ENCODE assay signal across 17 mouse cellular contexts in the genomic region with DNA sequence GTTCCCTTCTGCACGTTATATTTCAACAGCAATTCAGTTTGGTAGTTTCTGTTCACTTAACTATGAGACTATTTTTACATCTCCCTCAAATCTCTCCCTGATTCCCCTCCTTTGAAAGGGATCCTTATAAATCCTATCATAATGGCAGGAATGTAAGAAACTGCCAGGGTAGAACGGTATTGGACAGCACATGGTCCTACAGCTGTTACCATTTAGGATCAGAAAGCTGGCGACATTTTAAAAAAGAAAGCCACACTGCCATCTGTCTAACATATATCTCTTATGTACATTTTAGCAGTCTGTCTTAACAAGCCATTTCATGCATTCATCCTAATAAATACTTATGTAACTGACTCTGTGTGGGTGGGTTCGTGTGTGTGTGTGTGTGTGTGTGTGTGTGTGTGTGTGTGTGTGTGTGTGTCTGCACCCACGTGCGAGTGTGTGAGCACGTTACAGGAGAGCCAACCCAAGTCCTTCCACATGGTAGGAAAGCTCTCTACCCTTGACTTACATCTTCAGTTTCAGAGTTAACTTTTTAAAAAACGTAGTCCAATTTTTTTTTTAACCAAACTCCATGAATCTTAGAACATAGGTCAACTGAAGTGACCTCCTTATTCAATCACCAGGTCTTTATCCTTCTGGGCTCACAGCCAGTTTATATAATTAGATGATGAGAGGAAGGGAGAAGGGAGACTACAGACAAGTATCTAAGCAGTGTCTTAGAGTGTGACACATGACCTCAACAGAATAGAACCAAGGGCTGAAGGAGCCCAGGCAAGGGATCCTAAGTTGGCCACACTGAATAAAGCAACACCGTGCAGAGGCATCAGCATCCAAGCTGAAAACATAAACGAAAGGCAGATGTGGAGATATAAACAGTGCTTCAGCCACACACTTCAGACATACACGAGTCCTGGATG.
DNase-seq lines count a peak whose midpoint lies in the region; ATAC-seq and TF ChIP-seq lines count a peak whose summit lies in the region.
"Had no signal": no experiment of that assay in that cellular context is flagged by ENCODE, and none has a peak within 500 bp of the region (broad histone marks: within the 10 kb centered on the region; RNA-seq: fewer than 3 reads in every experiment).

No protein-coding gene starts in this region.

- no peaks in the 10 kb centered on the region for H3K4me1 ChIP-seq in kidney, postnatal 0 days (replicated peaks; ENCODE audit: insufficient read depth, low read length)
- peaks cover 23% of the 10 kb centered on the region for H3K4me1 ChIP-seq in embryonic facial prominence, embryonic 10.5 days
- peaks cover 31% of the 10 kb centered on the region for H3K4me1 ChIP-seq in limb, embryonic 10.5 days
- H3K4me1 ChIP-seq in liver, embryonic 12.5 days = no peaks in the 10 kb centered on the region
- H3K4me1 ChIP-seq in hindbrain, embryonic 10.5 days (replicated peaks) = no peaks in the 10 kb centered on the region
- H3K4me1 ChIP-seq: midbrain, embryonic 15.5 days had no signal

- peak; percentile 57 for DNase-seq in kidney, postnatal 0 days (ENCODE audit: low spot score)
- no peak for DNase-seq in kidney, adult 11 months
- peak; percentile 50 for DNase-seq in adipocyte (ENCODE audit: low spot score)
- DNase-seq in embryonic facial prominence, embryonic 10.5 days (ENCODE audit: low spot score) = peak; percentile 27
- peak; percentile 47 for DNase-seq in limb, embryonic 10.5 days (ENCODE audit: low spot score)
- DNase-seq in hindbrain, embryonic 10.5 days (ENCODE audit: low spot score) = no peak
- no peak for DNase-seq in heart, adult 9 months (ENCODE audit: low spot score in 2 of 2)
- DNase-seq: adrenal gland, postnatal 25 days; cerebellum, adult 11-12 months; heart, postnatal 10 days; lung, postnatal 10 days; thymus, adult 2 months had no signal

- H3K36me3 ChIP-seq in kidney, postnatal 0 days (ENCODE audit: insufficient read depth, low read length) = no peaks in the 10 kb centered on the region
- no peaks in the 10 kb centered on the region for H3K36me3 ChIP-seq in embryonic facial prominence, embryonic 10.5 days (replicated peaks)
- H3K36me3 ChIP-seq in limb, embryonic 10.5 days = no peaks in the 10 kb centered on the region
- no peaks in the 10 kb centered on the region for H3K36me3 ChIP-seq in liver, embryonic 12.5 days
- no peaks in the 10 kb centered on the region for H3K36me3 ChIP-seq in hindbrain, embryonic 10.5 days
- H3K36me3 ChIP-seq: midbrain, embryonic 15.5 days; neural tube, embryonic 13.5 days had no signal

- H3K9ac ChIP-seq in kidney, postnatal 0 days (ENCODE audit: low read depth, low read length) = no peak overlapping the region
- H3K9ac ChIP-seq in liver, embryonic 12.5 days = no peak overlapping the region
- H3K9ac ChIP-seq: midbrain, embryonic 15.5 days; neural tube, embryonic 13.5 days had no signal

- H3K27me3 ChIP-seq in kidney, postnatal 0 days (ENCODE audit: insufficient read depth, low read length) = no peaks in the 10 kb centered on the region
- H3K27me3 ChIP-seq in embryonic facial prominence, embryonic 10.5 days (replicated peaks; ENCODE audit: low read depth, poor library complexity, severe bottlenecking) = no peaks in the 10 kb centered on the region
- H3K27me3 ChIP-seq in limb, embryonic 10.5 days (ENCODE audit: low read depth, poor library complexity, severe bottlenecking) = no peaks in the 10 kb centered on the region
- no peaks in the 10 kb centered on the region for H3K27me3 ChIP-seq in liver, embryonic 12.5 days (replicated peaks)
- no peaks in the 10 kb centered on the region for H3K27me3 ChIP-seq in hindbrain, embryonic 10.5 days (ENCODE audit: insufficient read depth, poor library complexity, severe bottlenecking)
- H3K27me3 ChIP-seq: CH12.LX; midbrain, embryonic 15.5 days; neural tube, embryonic 13.5 days had no signal

- TF ChIP-seq CTCF in kidney, postnatal 0 days (IDR thresholded peaks at IDR 0.05; ENCODE audit: low read depth) = no peak

- no peak overlapping the region for H3K4me2 ChIP-seq in kidney, postnatal 0 days (ENCODE audit: low read length)
- no peak overlapping the region for H3K4me2 ChIP-seq in liver, embryonic 12.5 days
- H3K4me2 ChIP-seq: midbrain, embryonic 15.5 days; neural tube, embryonic 13.5 days had no signal

- ATAC-seq in kidney, postnatal 0 days (replicated peaks; ENCODE audit: low FRiP score, low read depth) = no peak
- ATAC-seq in liver, embryonic 12.5 days = no peak
- ATAC-seq: hindbrain, postnatal 0 days; midbrain, embryonic 15.5 days had no signal

- no peaks in the 10 kb centered on the region for H3K9me3 ChIP-seq in kidney, postnatal 0 days (replicated peaks; ENCODE audit: low read length)
- H3K9me3 ChIP-seq in embryonic facial prominence, embryonic 10.5 days = no peaks in the 10 kb centered on the region
- H3K9me3 ChIP-seq in limb, embryonic 10.5 days (replicated peaks) = no peaks in the 10 kb centered on the region
- no peaks in the 10 kb centered on the region for H3K9me3 ChIP-seq in liver, embryonic 12.5 days (replicated peaks)
- no peaks in the 10 kb centered on the region for H3K9me3 ChIP-seq in hindbrain, embryonic 10.5 days
- H3K9me3 ChIP-seq: midbrain, embryonic 15.5 days; neural tube, embryonic 13.5 days had no signal

- WGBS in kidney, postnatal 0 days = 61% methylated on average over 11 of the region's 11 CpGs
- 59% methylated on average over 11 of the region's 11 CpGs for WGBS in embryonic facial prominence, embryonic 10.5 days
- 64% methylated on average over 11 of the region's 11 CpGs for WGBS in limb, embryonic 10.5 days
- 64% methylated on average over 11 of the region's 11 CpGs for WGBS in liver, embryonic 12.5 days (ENCODE audit: insufficient replicate concordance)
- WGBS in hindbrain, embryonic 10.5 days = 80% methylated on average over 11 of the region's 11 CpGs

- H3K27ac ChIP-seq in kidney, postnatal 0 days = no peak overlapping the region
- peak overlapping the region; percentile 61 for H3K27ac ChIP-seq in embryonic facial prominence, embryonic 10.5 days (replicated peaks)
- H3K27ac ChIP-seq in limb, embryonic 10.5 days = peak overlapping the region; percentile 73
- no peak overlapping the region for H3K27ac ChIP-seq in liver, embryonic 12.5 days
- H3K27ac ChIP-seq in hindbrain, embryonic 10.5 days = no peak overlapping the region
- H3K27ac ChIP-seq: hindbrain, postnatal 0 days; midbrain, embryonic 15.5 days; neural tube, embryonic 13.5 days had no signal

- no peak overlapping the region for H3K4me3 ChIP-seq in kidney, postnatal 0 days (replicated peaks; ENCODE audit: low read depth, low read length)
- no peak overlapping the region for H3K4me3 ChIP-seq in embryonic facial prominence, embryonic 10.5 days
- H3K4me3 ChIP-seq in limb, embryonic 10.5 days = no peak overlapping the region
- no peak overlapping the region for H3K4me3 ChIP-seq in liver, embryonic 12.5 days
- H3K4me3 ChIP-seq in hindbrain, embryonic 10.5 days = no peak overlapping the region
- H3K4me3 ChIP-seq: midbrain, embryonic 15.5 days; neural tube, embryonic 13.5 days had no signal

Comparison
In these comparisons a context has a peak if more than half of its experiments do, and no peak if none do; other contexts are left out.
1. DNase-seq: peak in kidney, postnatal 0 days (single experiment), adipocyte (single experiment), embryonic facial prominence, embryonic 10.5 days (single experiment) and limb, embryonic 10.5 days (single experiment); none in kidney, adult 11 months (single experiment), hindbrain, embryonic 10.5 days (single experiment) and heart, adult 9 months (0 of 2).
2. H3K27ac ChIP-seq: peak in embryonic facial prominence, embryonic 10.5 days (single experiment) and limb, embryonic 10.5 days (single experiment); none in kidney, postnatal 0 days (single experiment), liver, embryonic 12.5 days (single experiment) and hindbrain, embryonic 10.5 days (single experiment).